Mouse (Mus musculus) right cerebral cortex, adult 2 months (tissue): ENCODE data around the gene Pygm.

Experiments
- DNase-seq, 2 experiments: peaks; one replicate each; pipeline ENCODE4 v3.0.0; 2021 to 2022; ENCODE audit warnings: low spot score in 2 of 2

The Pygm gene

DNA sequence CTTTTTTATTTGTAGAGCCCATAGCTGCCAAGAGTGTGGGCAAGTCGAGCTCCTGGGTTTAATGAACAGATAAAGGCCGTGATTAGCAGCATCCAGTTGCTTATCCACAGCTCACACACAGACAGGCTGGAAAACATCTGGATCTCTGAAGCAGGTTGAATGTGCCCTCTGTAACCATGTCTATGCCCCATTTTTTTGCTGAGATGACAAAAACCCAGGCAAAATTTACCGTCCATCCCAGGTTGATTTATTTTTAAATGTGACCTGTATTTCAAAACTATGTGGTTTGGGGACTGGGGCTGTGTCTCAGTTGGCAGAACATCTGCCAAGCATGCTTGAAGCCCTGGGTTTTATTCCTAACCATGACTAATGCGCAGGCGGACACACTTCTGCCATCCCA lies 25.0 kb downstream of the Pygm start:
- no peak for DNase-seq

DNA sequence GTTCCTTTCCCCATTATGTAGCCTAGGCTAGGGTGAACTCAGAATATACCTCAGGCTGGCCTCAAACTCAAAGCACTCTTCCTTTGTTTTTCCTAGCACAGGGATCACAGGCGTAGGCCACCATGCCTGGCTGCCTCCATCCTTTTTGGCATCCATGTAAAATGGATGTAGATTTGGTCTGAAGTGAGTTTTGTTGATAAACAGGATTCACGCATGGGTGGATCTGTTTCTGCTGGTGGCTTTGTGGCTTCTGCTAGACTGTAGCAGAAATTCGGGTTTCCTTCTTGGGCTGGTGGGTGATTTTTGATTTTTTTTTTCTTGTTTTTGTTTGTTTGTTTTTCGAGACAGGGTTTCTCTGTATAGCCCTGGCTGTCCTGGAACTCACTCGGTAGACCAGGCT lies 25.7 kb downstream of the Pygm start:
- no peak for DNase-seq

DNA sequence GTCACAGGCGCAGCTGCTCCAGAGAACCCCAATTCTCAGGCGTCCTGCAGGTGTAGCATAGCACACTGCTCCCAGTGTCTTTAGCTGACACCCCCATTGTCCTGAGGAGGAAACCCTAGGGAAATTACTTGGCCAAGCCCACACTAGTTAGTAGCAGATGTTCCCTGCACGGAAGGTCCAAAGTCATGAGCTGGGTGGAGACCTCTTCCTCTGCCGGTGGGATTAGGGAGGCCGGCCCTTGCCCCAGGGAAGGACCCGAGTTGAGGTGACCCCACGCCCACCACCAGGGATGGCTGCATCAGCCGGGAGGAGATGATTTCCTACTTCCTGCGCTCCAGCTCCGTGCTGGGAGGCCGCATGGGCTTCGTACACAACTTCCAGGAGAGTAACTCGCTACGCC lies 28.6 kb downstream of the Pygm start:
- no peak for DNase-seq

DNA sequence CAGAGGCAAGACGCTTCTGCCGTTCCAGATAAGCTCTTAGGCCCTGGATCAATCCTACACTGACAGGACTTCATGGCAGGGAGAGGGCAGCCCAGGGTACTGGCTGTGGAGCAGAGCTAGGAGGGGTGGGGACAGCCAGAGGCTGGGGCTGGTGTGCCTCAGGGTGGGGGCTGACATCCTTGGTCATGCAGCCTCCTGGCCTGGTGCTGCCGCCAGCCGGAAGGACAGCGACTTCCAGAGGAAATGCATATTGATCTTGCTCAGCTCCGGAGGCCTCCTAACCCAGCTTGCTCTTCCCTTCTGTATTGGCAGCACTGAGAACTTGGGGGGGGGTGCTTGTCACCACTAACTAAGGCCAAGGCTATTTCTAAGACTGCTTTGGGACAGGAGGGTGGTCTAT lies 31.3 kb downstream of the Pygm start:
- no peak for DNase-seq

DNA sequence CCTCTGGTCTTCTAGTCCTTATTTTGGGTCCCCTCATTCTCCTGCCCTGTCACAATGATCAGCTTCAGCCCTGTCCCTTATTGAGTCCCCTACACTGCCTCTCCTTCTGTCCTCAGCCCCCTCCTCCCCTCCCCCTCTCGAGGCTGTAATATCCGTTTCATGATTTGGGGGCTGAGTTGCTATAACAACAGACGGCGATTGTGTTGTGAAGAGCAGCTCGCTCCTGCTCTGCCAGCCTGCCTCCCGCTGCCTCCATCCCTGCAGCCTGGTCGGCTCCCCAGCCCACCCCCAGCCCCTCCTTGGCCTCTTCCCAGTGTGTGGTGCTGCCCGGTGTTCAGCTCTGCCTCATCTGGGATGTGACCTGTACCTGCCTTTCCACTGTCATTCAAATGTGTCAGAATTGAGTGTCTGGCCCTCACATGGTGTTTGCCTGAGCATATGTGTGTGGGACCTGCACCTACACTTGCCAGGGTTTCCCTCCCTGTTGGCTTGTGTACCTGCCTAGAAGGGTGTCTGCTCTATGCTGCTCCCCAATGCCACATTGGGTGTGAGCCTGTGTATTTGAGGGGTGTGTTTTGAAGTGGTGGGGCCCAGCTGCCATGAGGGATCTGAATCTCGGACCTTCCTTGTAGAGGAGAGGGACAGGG lies 32.0 kb downstream of the Pygm start:
- DNase-seq: no peak

DNA sequence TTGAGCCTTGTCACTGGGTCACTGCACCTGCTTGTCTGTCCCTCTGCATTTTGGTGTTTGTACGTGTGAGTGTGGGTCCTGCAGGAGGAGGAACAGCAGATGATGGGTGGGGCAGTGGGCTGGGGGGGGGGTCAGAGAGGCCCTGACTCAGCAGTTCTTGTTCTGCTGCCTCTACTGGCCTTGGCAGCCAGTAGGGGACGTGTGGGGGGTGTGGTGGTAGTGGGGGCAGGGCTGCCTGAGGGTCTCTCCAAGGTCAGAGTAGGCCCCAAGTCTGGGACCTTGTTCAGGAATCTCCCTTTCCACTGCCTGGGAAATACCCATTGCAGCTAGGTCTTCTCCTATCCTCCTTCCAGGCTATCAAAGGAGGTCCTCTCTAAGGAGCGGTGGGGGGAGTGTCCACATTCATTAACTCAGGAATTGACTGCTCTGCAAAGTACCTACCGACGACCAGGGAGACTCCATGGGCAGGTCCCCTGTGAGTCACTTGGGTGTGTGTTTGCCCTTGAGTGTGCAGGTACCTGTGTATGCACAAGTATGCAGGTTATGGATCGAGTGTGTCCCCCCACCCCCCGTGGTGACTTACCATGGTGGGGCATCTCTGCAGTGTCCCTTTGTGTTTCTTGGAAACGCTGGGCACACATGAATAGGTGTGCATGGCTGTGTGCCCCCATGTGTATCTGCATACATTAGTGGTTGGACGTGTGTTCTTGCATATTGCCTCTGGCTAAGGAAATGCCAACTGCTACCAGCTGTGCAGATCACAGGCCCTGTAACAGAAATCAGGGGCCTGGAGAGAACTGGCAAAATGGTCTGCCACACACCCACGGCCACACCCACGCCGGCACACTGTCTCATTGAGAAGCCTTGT lies 32.9 kb downstream of the Pygm start:
- DNase-seq: no peak

DNA sequence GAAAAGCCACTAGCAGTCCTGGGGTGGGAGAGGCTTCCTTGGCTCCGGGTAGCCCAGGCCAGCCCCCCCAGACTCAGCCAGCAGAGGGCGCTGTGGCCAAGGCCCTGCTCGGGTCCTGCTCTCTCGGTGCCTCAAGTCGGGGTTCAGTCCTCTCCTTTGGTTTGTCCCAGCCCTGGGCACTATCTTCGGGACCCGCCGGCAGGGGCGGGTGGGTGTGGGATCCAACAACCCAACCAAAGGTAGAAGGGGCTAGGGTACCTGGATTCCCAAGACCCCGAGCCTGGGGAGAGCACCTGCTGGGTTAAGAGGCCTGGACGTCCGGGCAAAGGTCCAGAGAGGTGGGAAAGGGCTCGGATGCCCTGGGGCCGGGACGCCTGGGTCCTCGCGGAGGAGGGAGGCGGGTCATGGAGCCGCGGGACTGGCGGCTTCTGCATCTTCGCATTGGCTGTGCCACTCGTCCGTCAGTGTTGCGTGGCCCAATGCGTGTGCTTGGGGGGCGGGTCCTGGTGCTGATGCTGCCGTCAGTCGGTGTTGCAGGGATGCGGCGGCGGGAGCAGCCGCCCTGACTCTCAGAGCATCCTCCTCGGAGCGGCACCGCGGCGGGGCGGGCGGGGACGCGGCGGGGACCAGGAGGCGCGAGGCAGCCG lies 34.2 kb downstream of the Pygm start, which contains the start of gene Nrxn2:
Nrxn2 (plus strand) TSS at position 499 of the 647 bp plus-strand sequence.
- DNase-seq: peak; percentile 94

DNA sequence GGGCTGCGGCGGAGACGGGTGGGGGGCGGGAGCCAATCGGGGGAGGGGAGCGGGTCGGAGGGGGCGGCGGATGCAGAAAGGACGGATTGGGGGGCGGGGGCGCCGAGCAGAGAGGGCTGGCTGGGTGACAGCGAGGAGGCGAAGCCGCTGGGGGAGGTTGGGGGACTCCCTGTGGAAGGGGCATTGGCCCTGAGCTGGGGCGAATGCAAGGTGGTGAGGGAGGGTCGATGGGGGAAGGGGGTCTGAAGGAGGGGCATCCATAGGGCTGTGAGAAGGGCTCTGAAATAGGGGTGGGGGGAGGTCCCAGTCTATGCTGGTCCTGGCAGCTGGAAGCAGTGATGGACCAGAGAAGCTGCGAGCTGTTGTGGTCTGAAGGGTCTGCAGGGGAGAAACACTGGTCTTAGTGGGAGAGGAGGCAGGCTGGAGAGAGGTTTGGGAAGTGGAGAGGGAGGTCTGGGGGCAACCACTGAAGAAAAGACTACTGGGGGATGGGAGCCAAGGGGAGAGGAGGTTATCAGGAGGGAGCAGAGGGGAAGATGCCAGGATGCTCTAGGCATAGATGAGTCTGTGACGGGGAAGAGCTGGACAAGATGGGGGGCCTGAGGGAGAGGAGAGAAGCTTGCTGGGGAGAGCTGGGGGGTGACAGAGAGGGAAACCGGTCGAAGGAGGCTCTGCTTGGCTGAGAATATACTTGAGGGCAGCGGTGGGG lies 34.9 kb downstream of the Pygm start:
- DNase-seq: no peak

DNA sequence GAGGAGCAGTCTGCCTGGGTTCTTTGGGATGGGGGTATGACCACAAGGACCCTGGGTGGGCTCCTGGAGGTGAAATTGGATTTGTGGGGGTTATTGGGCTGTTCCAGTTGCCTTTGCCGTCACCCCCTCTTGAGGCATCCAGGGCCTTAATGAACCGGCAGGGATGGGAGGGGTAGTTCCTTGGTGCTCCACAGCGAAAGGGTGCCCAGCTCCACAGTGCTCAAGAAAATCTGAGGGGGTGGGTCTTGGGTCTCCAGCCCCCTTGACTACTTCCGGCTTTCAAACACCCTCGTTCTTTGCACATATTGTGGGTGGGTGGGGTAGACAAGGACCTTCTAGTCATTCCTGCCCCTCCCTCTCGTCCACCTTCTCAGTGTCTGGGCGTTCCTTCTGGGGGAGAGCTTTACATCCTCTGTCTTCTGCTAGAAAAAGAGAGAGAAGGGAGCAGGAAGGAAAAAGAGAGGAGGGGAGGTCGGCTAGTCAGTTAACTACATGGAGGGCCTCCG lies 35.7 kb downstream of the Pygm start:
- DNase-seq: no peak

DNA sequence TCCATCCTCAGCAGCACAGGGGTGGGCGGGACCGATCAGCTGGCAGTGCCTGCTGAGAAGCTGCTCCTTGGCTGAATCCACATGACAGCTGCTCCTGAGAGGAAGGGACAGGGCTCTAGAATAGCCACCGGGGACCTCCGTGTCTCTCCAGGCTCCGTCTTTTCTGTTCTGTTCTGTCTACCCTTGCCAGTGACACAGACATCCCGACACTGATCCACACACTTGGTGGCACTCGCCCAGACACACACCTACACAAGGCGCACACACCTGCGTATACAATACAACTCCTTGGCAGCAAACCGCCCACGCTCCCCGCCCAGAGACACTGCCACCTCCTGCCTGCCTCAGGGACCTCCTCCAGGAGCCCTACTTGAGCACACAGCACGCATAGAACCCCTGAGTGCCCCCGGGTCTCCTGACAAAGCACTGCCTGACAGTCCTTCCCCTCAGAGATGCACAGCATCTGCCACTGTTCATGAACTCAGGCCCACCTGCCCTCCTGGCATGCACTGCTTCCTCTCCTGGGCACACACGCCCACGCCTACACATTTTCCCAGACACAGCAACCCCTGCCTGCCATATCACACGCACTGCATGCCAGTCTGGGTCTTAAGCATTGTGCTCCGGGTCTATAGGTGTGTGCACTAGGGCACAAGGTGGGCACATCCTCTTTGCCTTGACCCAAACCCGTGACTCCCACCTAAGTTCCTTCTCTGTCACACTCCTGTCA lies 36.4 kb downstream of the Pygm start:
- DNase-seq: peak; percentile 68 to 83

DNA sequence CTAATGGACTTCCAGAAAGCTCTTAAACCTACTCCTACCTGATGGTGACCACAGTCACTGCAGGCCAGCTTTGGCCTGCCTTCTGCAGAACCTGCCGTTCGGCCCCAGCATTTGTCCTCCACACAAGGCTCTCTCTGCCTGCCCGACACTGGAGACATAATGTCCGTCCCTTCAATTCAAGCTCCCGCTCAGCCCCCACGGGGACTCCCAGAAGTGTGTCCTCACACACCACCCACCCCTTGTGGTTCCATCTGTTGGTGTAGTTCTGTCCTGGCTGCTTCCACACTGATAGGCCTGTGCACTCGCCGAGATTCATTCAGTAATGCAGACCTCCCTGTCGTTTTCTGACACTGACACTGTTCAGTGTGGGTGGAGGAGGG lies 37.0 kb downstream of the Pygm start:
- DNase-seq: peak; percentile 72 to 80

DNA sequence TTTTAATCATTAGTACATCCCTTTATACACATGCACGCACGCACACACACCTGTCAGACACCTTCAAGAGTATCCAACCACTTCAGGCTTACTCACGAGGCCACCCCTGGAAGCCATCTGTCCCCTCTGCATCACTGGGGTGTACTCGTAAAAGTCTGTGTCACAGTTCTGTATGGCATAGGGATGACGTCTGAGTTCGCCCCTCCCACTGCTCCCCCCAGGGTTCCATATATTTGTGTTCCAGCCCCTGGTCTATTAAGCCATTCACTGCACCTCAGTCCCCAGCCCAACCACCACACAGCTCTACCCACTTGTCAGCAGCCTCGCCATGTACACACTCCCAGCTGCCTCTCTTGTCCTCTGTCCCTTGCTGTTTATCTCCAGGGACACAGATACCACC lies 37.8 kb downstream of the Pygm start:
- no peak for DNase-seq

DNA sequence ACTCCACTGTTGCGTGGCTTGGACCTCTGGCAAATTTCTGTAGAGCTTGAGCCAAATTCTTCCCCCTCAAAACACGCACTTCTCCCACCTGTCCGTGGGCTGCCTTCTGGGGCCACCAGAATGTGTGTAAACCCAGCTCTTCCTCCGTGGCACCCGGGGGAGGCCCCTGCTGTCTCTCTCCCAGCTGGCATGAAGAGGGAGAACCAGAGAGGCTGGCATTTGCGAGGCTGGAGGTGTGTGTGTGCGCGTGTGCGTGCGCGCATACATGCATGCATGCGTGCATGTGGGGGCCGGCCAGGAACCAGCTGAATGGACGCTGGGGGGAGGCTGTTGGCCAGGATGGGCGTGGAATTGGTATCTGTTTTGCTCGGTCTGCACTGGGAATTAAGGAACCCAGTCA lies 39.0 kb downstream of the Pygm start:
- peak; percentile 80 to 81 for DNase-seq

DNA sequence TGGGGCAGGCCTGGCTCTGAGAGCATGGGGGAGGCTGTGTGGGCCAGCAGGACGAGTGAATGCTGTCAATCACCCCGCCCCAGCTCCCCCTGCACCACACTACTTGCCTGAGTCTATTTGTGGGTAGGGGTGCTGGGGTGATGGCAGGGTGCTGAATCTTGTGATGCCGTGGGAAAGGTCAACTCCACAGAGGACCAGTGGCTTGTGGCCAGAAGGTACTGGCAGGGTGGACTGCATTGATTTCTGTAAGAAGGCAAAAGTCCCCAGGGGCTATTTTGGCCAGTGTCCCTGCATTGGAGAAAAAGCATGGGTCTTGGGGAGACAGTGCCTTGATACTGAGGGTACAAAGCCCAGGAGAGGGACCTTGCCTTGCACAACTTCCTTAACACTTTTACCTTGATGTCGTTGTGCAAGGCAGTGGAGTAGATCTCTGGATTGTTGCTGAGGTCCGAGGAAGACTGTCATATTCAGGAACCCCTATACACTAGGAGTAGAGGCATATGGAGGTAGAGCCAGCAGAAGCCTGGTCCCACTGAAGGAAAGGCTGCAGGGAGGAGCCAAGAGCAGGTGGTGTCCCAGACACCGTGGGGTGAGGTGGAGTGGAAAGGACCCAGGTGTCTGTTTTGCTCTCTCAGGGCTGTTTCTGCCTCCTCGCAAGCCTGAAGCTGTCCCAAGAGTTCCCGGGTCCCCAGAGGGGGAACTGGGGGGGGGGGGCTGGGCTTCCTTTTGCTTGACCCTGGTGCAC lies 40.1 kb downstream of the Pygm start:
- no peak for DNase-seq

DNA sequence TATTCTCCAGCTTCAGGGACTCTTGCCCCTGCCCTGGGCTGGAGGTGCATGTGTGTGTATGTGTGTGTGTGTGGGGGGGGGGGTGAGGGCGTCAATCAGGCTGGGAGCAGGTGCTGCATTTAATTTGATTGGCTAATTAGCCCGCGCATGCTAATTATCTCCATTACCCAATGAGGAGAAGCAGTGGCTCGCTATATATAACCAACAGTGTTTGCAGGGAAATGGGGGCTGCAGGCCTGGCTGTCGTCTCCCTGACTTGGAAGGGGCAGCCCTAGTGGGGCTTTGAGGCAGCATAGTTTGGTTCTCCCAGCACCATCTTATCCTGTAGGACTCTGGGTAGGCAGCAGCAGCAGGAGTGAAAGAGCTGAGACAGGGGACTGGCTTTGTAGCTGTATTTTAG lies 41.4 kb downstream of the Pygm start:
- no peak for DNase-seq

DNA sequence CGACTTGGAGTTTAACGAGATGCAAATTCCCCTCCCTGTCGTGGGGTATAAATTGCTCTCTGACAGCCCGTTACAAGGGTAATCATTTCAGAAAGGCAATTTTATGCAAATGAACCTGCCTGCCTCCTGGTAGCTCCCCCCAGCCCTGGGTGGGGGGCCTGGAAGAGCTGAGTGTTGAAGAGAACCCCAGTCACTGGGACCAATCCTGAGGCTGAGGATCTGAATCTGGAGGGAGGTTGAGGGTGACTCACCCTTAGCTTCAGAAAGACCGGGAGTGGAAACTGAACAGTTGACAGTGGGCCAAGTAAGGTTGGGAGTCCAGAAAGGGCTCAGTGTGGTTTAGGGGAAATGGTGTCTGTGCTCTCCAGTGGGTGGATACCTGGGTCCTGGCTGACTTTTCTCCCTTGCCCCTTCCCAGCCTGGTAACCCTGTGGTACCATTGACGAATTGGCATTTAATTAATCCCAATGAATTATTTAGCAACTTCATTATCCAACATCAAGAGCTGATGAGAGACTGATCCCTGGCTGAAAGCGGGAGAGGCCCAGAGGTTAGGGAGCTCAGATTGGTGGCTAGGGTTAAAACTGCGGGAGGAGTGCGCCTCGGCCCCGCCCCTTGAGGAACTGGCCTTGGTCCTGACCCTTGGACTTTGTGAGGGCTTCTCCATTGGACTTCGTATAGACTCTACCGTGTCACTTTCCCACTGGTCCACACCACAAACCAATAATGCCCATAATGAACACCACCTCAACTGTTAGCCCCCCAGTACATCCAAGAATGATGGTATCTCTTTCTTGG lies 42.7 kb downstream of the Pygm start:
- DNase-seq: no peak

DNA sequence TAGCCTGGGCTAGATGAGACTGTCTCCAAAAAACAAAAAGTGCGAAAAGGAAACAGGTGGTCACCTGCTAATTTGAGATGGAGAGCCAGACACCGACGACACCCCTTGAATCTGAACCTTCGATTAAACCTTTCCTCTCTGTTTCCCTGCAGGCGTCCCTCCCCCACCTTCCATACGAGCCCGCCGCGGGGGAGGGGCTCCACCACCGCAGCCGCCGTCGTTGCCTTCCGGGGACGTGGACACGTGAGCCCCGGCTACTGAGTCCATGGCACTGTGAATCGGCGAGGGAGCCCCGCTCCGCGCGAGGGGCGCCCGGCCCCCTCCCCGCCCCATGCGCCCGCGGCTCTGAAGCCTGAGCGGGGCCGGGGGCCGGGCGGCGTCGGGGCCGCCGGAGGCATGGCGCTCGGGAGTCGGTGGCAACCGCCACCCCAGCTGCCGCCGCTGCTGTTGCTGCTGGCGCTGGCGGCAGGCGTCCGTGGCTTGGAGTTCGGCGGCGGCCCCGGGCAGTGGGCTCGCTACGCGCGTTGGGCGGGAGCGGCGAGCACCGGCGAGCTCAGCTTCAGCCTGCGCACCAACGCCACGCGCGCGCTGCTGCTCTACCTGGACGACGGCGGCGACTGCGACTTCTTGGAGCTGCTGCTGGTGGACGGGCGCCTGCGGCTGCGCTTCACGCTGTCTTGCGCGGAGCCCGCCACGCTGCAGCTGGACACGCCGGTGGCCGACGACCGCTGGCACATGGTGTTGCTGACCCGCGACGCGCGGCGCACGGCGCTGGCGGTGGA lies 43.6 kb downstream of the Pygm start:
- no peak for DNase-seq

DNA sequence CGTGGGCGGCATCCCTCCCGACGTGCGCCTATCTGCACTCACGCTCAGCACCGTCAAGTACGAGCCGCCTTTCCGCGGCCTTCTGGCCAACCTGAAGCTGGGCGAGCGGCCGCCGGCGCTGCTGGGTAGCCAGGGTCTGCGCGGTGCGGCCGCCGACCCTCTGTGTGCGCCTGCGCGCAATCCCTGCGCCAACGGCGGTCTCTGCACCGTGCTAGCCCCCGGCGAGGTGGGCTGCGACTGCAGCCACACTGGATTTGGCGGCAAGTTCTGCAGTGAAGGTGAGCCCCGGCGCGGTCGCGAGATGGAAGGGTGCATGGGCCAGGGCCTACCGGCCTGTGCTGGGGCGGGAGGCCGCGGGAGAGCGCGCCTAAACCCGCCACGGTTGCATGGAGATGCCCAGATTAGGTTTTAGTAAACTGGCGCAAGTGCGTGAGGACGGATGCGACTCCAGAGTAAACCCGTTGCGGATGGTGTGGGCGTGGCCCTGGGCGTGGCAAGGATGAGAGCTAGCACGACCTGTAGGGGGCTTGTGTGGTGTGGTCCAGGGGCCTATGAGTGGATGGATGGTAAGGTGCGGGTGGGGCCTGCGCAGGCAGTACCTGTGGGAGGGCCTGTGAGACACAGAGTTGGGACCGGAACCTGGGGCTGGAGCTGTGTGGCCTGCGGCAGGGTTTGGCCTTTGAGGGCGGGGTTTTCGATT lies 44.5 kb downstream of the Pygm start:
- DNase-seq: no peak
